Mouse (Mus musculus): ENCODE data around the gene Eefsec.

DNA sequence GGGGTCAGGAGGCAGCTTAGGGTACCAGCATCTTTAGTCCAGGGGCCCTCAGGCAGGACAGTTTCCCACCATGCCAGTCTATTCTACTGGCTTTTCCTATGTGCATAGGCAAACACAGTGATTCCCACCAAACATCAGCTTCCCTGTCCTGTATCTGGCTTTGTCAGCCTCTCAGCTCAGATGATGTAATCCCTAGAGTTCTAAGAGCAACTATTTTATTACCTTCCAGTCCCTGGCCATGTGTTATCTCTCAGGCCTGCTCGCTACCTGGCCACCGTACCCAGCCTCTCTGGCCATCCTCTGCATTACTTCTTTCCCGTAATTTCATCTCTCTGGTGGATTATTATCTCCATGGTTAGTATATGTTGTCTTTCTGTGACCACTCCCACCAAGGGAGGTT lies 185.7 kb downstream of the Eefsec start:
- TF ChIP-seq POLR2A (IDR thresholded peaks at IDR 0.05; ENCODE audit: borderline replicate concordance, low read depth, low read length): no peak
- no peak for TF ChIP-seq CTCF (IDR thresholded peaks at IDR 0.05; ENCODE audit: low read depth, low read length)

All from bone marrow macrophage, adult 2 months (primary cell).